Mouse (Mus musculus): Measurements from ENCODE around the gene Art5.

Gene Art5

GRCm38 (mm10) chr7:102109171-102109570 is at the start of gene Art5:
TSS of gene Art5 (minus strand) at chr7:102109489.
- in situ Hi-C loops (cut with MboI; ENCODE audit: low sequenced_read_pairs): no loop called here

- in situ Hi-C loops (cut with MboI; ENCODE audit: low sequenced_read_pairs): no loop called here
Observed at GRCm38 (mm10) chr7:102153691-102154090, 44.4 kb upstream of the Art5 start.

DNA sequence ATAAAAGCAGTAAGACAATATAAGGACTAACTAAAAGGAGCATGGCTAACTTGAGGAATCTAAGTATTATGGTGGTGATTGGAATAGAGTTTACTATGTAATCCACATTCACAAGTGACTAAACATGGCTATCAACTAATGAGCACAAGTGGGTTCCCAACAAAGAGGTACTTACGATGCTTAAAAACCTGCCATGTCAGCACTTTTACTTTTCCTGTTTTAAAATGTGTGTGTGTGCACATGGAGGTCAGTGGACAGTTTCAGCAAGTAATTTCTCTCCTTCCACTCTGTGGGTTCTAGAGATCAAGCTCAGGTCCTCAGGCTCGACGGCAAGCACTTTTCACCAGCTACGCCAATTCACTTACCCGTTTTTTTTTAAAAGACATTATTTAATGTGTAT is 28.6 kb upstream of the Art5 start:
- in situ Hi-C loops (cut with MboI; ENCODE audit: low sequenced_read_pairs): no loop called here

DNA sequence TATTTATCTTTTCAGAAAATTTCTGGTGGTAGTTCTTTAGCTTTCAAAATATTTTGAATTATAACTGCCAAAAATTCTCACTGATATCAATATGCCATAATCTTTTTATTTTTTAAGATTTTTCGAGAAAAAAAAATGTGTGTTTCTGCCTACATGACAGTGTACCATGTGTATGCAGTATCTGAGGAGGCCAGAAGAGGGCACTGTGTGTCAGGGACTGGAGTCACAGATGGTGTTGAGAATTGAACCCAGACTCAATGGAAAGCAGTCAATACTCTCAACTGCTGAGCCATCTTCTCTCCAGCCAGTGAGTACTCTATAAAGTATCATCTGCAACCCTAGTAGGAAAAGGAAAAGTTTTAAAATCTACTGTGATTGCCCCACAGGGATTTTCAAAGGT is 28.2 kb upstream of the Art5 start:
- in situ Hi-C loops (cut with MboI; ENCODE audit: low sequenced_read_pairs): no loop called here

DNA sequence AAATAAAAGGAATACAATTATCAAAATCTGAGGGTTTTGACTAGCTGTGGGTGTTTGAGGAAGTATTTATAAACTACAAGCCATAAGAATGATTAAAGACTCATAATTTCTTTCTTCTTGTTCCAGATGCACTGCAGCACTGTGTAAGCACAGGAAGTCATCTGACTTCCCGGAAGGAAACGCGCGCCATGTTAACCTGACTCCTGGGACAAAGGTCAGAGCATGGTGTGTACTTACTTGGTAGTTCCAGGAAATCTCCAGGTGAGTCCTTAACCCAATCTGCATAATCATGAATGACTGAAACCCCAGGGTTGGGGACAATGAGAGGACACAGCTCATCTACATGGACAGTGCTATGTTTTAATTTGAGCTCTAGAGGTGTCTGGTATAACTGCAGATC is 23.1 kb upstream of the Art5 start:
- in situ Hi-C loops (cut with MboI; ENCODE audit: low sequenced_read_pairs): no loop called here

DNA sequence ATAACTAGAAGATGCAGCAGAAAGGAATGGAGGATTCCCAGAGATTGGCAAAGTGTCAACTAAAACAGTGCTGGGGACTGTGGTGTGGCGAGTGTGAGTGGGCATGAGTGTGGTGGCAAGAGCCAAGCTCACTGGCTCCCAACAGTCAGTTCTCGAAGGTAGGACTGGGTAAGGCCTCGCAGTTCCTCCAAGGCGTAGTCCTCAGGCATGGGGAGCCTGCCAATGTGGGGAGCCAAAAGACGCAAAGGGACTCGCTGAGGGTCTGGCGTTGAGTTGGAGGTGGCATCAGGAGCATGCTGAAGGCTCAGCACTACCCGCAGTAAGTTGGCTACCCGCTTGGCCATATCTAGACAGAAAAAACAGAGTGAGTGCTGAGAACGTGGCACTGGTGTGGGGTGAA is 11.0 kb upstream of the Art5 start:
- in situ Hi-C loops (cut with MboI; ENCODE audit: low sequenced_read_pairs): no loop called here

DNA sequence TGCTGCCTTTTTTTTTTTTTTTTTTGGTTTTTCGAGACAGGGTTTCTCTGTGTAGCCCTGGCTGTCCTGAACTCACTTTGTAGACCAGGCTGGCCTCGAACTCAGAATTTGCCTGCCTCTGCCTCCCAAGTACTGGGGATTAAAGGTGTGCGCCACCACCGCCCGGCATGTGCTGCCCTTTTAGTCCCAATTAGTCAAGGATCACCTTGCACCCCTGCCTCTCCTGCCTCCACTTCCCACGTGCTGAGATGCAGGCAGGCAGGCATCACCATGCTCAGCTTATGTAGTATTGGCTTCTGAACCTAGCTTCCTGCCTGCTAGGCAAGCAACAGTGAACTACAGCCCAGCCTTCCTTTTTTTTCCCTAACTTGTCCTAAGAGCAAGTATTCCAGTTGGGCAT is 8.1 kb upstream of the Art5 start:
- in situ Hi-C loops (cut with MboI; ENCODE audit: low sequenced_read_pairs): no loop called here

- in situ Hi-C loops (cut with MboI; ENCODE audit: low sequenced_read_pairs): no loop called here
Observed at GRCm38 (mm10) chr7:102116579-102117331, 7.5 kb upstream of the Art5 start, which contains the start of gene Chrna10. TSS of gene Chrna10 (minus strand) at chr7:102116828.

- in situ Hi-C loops (cut with MboI; ENCODE audit: low sequenced_read_pairs): no loop called here
Observed at GRCm38 (mm10) chr7:102113151-102113729, 4.0 kb upstream of the Art5 start.

GRCm38 (mm10) chr7:102109746-102110145 is 457 bp upstream of the Art5 start:
- in situ Hi-C loops (cut with MboI; ENCODE audit: low sequenced_read_pairs): no loop called here

GRCm38 (mm10) chr7:102108206-102108605 is 1.1 kb downstream of the Art5 start:
- in situ Hi-C loops (cut with MboI; ENCODE audit: low sequenced_read_pairs): no loop called here

DNA sequence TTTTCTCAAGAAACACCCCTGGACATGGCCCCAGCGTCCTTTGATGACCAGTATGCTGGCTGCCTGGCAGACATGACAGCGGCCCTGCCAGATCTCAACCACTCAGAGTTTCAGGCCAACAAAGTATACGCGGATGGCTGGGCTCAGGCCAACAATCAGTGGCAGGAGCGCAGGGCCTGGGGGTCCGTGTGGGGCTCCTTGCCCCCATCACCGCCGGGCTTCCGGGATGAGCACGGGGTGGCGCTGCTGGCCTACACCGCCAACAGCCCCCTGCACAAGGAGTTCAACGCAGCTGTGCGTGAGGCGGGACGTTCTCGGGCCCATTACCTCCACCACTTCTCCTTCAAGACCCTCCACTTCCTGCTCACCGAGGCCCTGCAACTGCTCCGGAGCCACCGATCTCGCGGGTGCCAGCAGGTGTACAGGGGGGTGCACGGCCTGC is 2.6 kb downstream of the Art5 start:
- in situ Hi-C loops (cut with MboI; ENCODE audit: low sequenced_read_pairs): no loop called here

GRCm38 (mm10) chr7:102104126-102104525 is 5.2 kb downstream of the Art5 start:
- in situ Hi-C loops (cut with MboI; ENCODE audit: low sequenced_read_pairs): no loop called here

GRCm38 (mm10) chr7:102103555-102103954 is 5.7 kb downstream of the Art5 start:
- in situ Hi-C loops (cut with MboI; ENCODE audit: low sequenced_read_pairs): no loop called here

GRCm38 (mm10) chr7:102102696-102103095 is 6.6 kb downstream of the Art5 start:
- in situ Hi-C loops (cut with MboI; ENCODE audit: low sequenced_read_pairs): no loop called here

- in situ Hi-C loops (cut with MboI; ENCODE audit: low sequenced_read_pairs): no loop called here
Observed at GRCm38 (mm10) chr7:102102241-102102640, 7.0 kb downstream of the Art5 start.

DNA sequence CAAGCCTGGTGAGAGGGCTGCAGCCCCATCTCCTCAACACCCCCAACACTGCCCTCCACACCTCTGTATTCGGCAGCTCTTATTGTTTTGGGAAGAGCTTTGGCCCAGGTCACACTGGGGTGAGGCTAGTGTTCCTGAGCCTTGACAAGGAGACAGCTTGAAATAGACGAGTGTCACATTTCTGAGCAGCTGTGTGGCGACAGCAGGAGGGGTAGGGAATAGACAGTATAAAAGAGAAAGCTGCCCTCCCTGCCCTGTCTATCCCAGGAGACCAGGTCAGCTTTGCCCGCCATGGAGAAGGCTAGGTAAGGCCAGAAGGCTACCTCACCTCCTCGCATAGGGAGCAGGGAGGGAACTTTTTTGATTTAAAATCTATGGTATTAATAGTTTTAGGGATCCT is 7.8 kb downstream of the Art5 start, which contains the start of gene Art1:
Gene Art1, plus strand, starts transcription at position 257 of the 400 bp plus-strand sequence.
- in situ Hi-C loops (cut with MboI; ENCODE audit: low sequenced_read_pairs): no loop called here

- in situ Hi-C loops (cut with MboI; ENCODE audit: low sequenced_read_pairs): no loop called here
Observed at GRCm38 (mm10) chr7:102100868-102101267, 8.4 kb downstream of the Art5 start.

GRCm38 (mm10) chr7:102099760-102100661 is 9.3 kb downstream of the Art5 start:
- in situ Hi-C loops (cut with MboI; ENCODE audit: low sequenced_read_pairs): loop anchor here (25.0 kb wide), 1 partner anchor 438 kb away; the partner anchor contains the start of gene Clpb

DNA sequence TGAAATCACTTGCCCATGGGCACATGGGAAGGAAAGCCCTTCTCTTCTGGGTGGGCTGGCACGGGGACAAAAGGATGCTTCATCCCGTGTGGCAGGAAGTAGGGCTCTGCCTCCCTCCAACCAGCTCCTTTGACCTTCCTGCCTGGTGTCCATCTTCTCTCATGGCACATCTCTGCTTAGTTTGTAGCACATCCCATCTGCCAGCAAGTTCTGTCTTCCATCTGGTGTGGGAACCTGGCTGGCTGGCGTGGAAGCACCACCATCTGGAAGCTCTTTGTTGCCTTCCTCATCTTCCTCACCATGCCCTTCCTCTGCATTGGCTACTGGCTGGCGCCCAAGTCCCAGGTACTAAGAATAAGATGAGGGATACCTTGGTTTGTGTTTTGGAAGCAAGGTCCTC is 22.0 kb downstream of the Art5 start:
- in situ Hi-C loops (cut with MboI; ENCODE audit: low sequenced_read_pairs): loop anchor here (25.0 kb wide), 1 partner anchor 425 kb away; the partner anchor contains the start of gene Clpb

DNA sequence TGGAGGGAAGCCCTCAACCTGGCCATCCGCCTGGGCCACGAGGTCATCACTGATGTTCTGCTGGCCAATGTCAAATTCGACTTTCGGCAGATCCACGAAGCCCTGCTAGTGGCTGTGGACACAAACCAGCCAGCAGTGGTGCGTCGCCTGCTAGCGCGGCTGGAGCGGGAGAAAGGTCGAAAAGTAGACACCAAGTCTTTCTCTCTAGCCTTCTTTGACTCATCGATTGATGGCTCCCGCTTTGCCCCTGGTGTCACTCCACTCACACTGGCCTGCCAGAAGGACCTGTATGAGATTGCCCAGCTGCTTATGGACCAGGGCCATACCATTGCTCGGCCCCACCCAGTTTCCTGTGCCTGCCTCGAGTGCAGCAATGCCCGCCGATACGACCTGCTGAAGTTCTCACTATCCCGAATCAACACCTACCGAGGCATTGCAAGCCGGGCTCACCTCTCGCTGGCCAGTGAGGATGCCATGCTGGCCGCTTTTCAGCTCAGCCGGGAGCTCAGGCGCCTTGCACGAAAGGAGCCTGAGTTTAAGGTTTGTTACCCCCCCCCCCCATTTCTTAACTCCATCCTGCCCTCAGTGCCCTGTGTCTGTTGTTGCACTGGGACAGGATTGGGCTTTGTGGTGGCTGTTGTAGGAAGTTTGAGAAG is 25.1 kb downstream of the Art5 start:
- in situ Hi-C loops (cut with MboI; ENCODE audit: low sequenced_read_pairs): loop anchor here (25.0 kb wide), 1 partner anchor 422 kb away; the partner anchor contains the start of gene Clpb
